In the genomic region with DNA sequence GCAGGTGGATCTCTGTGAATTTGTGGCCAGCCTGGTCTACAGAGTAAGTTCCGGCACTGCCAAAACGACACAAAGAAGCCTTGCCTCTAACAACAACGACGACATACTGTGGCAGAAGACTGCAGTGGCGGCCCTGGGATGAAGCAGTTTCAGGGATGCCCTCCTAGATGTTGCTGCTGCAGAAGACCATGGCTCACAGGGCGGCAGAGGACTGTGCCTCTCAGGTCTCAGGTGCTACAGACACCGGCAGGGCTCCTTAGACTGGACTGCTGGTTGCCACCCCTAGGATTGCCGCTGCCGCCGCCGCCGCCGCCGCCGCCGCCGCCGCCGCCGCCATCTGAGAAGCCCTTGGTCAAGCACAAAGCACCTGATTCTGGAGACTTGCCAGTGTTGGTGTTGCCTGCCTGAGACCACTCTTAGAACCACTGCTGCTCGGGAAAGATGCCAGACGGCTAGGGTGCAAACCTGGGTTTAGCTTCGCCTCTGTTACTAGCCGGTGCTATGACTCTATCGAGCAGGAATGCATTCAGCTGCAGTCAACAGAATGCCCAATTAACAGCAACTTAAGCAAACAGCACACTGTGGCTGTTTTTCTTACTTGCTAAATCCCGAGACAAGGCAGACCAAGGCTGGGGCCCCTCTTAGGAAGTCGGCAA, we compare ENCODE assay signal across 8 mouse cellular contexts. TPM values are rescaled to one million over a fixed set of nuclear protein-coding genes. Genes with fewer than 3 reads are reported as not detected.
DNase-seq lines count a peak whose midpoint lies in the region; ATAC-seq and TF ChIP-seq lines count a peak whose summit lies in the region.

No protein-coding gene starts in this region.

- H3K27me3 ChIP-seq in liver, adult 2 months (ENCODE audit: control insufficient read depth, insufficient read depth, low read length), result no peaks in the 10 kb centered on the region
- no peaks in the 10 kb centered on the region for H3K27me3 ChIP-seq in forebrain, embryonic 15.5 days
- no peaks in the 10 kb centered on the region for H3K27me3 ChIP-seq in midbrain, embryonic 14.5 days (ENCODE audit: control insufficient read depth, insufficient read depth, low read length)

- H3K9me3 ChIP-seq in forebrain, embryonic 15.5 days, result no peaks in the 10 kb centered on the region
- H3K9me3 ChIP-seq in midbrain, embryonic 14.5 days (ENCODE audit: control insufficient read depth, low read length), result no peaks in the 10 kb centered on the region

- no peak for TF ChIP-seq POLR2A in liver, adult 2 months (IDR thresholded peaks at IDR 0.05; ENCODE audit: extremely low read depth, insufficient read depth, low read length)

- peak overlapping the region; percentile 81 for H3K9ac ChIP-seq in liver, adult 2 months (ENCODE audit: low read depth, low read length)
- peak overlapping the region; percentile 53 for H3K9ac ChIP-seq in forebrain, embryonic 15.5 days (replicated peaks)
- H3K9ac ChIP-seq in midbrain, embryonic 14.5 days (replicated peaks; ENCODE audit: low read length), result peak overlapping the region; percentile 34; the same call in 1 of the 2 replicates

- TF ChIP-seq CTCF in liver, adult 2 months (IDR thresholded peaks at IDR 0.05; ENCODE audit: low read depth, low read length), result no peak

- ATAC-seq in forebrain, embryonic 15.5 days (replicated peaks), result peak; percentile 59; the same call in 1 of the 2 replicates
- no peak for ATAC-seq in midbrain, embryonic 14.5 days (ENCODE audit: low FRiP score, low TSS enrichment)

- H3K4me2 ChIP-seq in forebrain, embryonic 15.5 days (replicated peaks), result peak overlapping the region; percentile 45
- peak overlapping the region; percentile 44 for H3K4me2 ChIP-seq in midbrain, embryonic 14.5 days (ENCODE audit: low read length)

- no peaks in the 10 kb centered on the region for H3K79me2 ChIP-seq in liver, adult 2 months (ENCODE audit: control insufficient read depth, insufficient read depth, low read length)

- 24% methylated on average over 27 of the region's 27 CpGs for whole genome bisulfite sequencing in liver, adult 2 months
- whole genome bisulfite sequencing in forebrain, embryonic 15.5 days, result 26% methylated on average over 27 of the region's 27 CpGs
- 47% methylated on average over 27 of the region's 27 CpGs for WGBS in midbrain, embryonic 14.5 days

- H3K36me3 ChIP-seq in liver, adult 2 months (ENCODE audit: control insufficient read depth, insufficient read depth, low read length), result no peaks in the 10 kb centered on the region
- H3K36me3 ChIP-seq in forebrain, embryonic 15.5 days, result no peaks in the 10 kb centered on the region
- H3K36me3 ChIP-seq in midbrain, embryonic 14.5 days (ENCODE audit: control insufficient read depth, insufficient read depth, low read length), result no peaks in the 10 kb centered on the region

- H3K4me3 ChIP-seq in liver, adult 2 months (ENCODE audit: insufficient read depth, low read depth, low read length), result peak overlapping the region; percentile 45
- peak overlapping the region; percentile 32 for H3K4me3 ChIP-seq in forebrain, embryonic 15.5 days
- peak overlapping the region; percentile 22 for H3K4me3 ChIP-seq in midbrain, embryonic 14.5 days (replicated peaks; ENCODE audit: low read depth, low read length)

- no peak overlapping the region for H3K27ac ChIP-seq in liver, adult 2 months (replicated peaks; ENCODE audit: insufficient read depth, low read depth, low read length)
- H3K27ac ChIP-seq in forebrain, embryonic 15.5 days (replicated peaks), result peak overlapping the region; percentile 57
- H3K27ac ChIP-seq in midbrain, embryonic 14.5 days (replicated peaks; ENCODE audit: low read depth, low read length), result 0 out of 2 replicates have a peak overlapping the region, but pooled peaks have one; percentile 26

- DNase-seq in liver, adult 2 months (ENCODE audit: extremely low read depth, low read depth, low spot score), result no peak
- no peak for DNase-seq in liver
- peak; percentile 45 for DNase-seq in kidney, postnatal 14 days
- DNase-seq in midbrain, embryonic 14.5 days, result peak; percentile 61
- DNase-seq in ovary, postnatal 36 days (ENCODE audit: low spot score), result no peak
- no peak for DNase-seq in adrenal gland, postnatal 4 days (ENCODE audit: low spot score in 2 of 2)
- DNase-seq in layer of hippocampus, adult 9-11 months, result no peak

- peaks cover 8% of the 10 kb centered on the region; the same call in 1 of the 2 replicates for H3K4me1 ChIP-seq in liver, adult 2 months (ENCODE audit: control insufficient read depth, insufficient read depth, low read length)
- peaks cover 20% of the 10 kb centered on the region for H3K4me1 ChIP-seq in forebrain, embryonic 15.5 days
- peaks cover 5% of the 10 kb centered on the region; the same call in 1 of the 2 replicates for H3K4me1 ChIP-seq in midbrain, embryonic 14.5 days (ENCODE audit: control insufficient read depth, insufficient read depth, low read length)

RNA-seq across cellular contexts. Expression of a gene that starts 15.4 kb away (rescaled TPM):
- total RNA-seq in liver, adult 2 months (2014; rRNA removed), result not detected in 2 replicates
- 0.10 and 0.17 TPM in 2 replicates for polyA plus RNA-seq in liver, adult 2 months (2012; rRNA removed)
- 31.2 and 32.8 TPM in 2 replicates for polyA plus RNA-seq in forebrain, embryonic 15.5 days (2015; fragmentation: Nextera tagmentation; extraction: Ambion mirVana)
- polyA plus RNA-seq in midbrain, embryonic 14.5 days (2014; fragmentation: Nextera tagmentation; extraction: Ambion mirVana), result 42.2 and 56.0 TPM in 2 replicates
- total RNA-seq in adrenal gland, postnatal 4 days (2021), result 1 to 10 TPM; 7.7 to 8.1 TPM

RNA-seq across cellular contexts. Expression of a gene that starts 20.6 kb away (rescaled TPM):
- 7.6 and 9.2 TPM in 2 replicates for total RNA-seq in liver, adult 2 months (2014; rRNA removed)
- polyA plus RNA-seq in liver, adult 2 months (2012; rRNA removed), result 11.9 and 17.6 TPM in 2 replicates
- 96.1 and 97.7 TPM in 2 replicates for polyA plus RNA-seq in forebrain, embryonic 15.5 days (2015; fragmentation: Nextera tagmentation; extraction: Ambion mirVana)
- 73.3 and 75.5 TPM in 2 replicates for polyA plus RNA-seq in midbrain, embryonic 14.5 days (2014; fragmentation: Nextera tagmentation; extraction: Ambion mirVana)
- total RNA-seq in adrenal gland, postnatal 4 days (2021), result 10 to 100 TPM; 42.0 to 42.6 TPM

RNA-seq across cellular contexts. Expression of a gene that starts 20.6 kb away (rescaled TPM):
- total RNA-seq in liver, adult 2 months (2014; rRNA removed), result 46.2 and 46.3 TPM in 2 replicates
- polyA plus RNA-seq in liver, adult 2 months (2012; rRNA removed), result 61.2 and 61.5 TPM in 2 replicates
- polyA plus RNA-seq in forebrain, embryonic 15.5 days (2015; fragmentation: Nextera tagmentation; extraction: Ambion mirVana), result 25.1 and 27.7 TPM in 2 replicates
- 13.1 and 26.0 TPM in 2 replicates for polyA plus RNA-seq in midbrain, embryonic 14.5 days (2014; fragmentation: Nextera tagmentation; extraction: Ambion mirVana)
- 10 to 100 TPM; 51.8 to 52.6 TPM for total RNA-seq in adrenal gland, postnatal 4 days (2021)

RNA-seq across cellular contexts. Expression of a gene that starts 30.0 kb away (rescaled TPM):
- total RNA-seq in liver, adult 2 months (2014; rRNA removed), result 0.40 and 0.46 TPM in 2 replicates
- 0.87 and 0.88 TPM in 2 replicates for polyA plus RNA-seq in liver, adult 2 months (2012; rRNA removed)
- 0.77 and 0.98 TPM in 2 replicates for polyA plus RNA-seq in forebrain, embryonic 15.5 days (2015; fragmentation: Nextera tagmentation; extraction: Ambion mirVana)
- 2.3 and 2.8 TPM in 2 replicates for polyA plus RNA-seq in midbrain, embryonic 14.5 days (2014; fragmentation: Nextera tagmentation; extraction: Ambion mirVana)
- 1 to 10 TPM; 3.9 to 4.1 TPM for total RNA-seq in adrenal gland, postnatal 4 days (2021)

RNA-seq across cellular contexts. Expression of a gene that starts 30.9 kb away (rescaled TPM):
- 3.9 and 4.0 TPM in 2 replicates for total RNA-seq in liver, adult 2 months (2014; rRNA removed)
- polyA plus RNA-seq in liver, adult 2 months (2012; rRNA removed), result 10.5 and 11.5 TPM in 2 replicates
- polyA plus RNA-seq in forebrain, embryonic 15.5 days (2015; fragmentation: Nextera tagmentation; extraction: Ambion mirVana), result 5.8 and 6.5 TPM in 2 replicates
- 8.2 and 8.4 TPM in 2 replicates for polyA plus RNA-seq in midbrain, embryonic 14.5 days (2014; fragmentation: Nextera tagmentation; extraction: Ambion mirVana)
- 10 to 100 TPM; 26.9 to 30.7 TPM for total RNA-seq in adrenal gland, postnatal 4 days (2021)

Comparison
In these comparisons a context has a peak if more than half of its experiments do, and no peak if none do; other contexts are left out.
1. DNase-seq: peak in kidney, postnatal 14 days (single experiment) and midbrain, embryonic 14.5 days (single experiment); none in liver, adult 2 months (single experiment), liver (single experiment), ovary, postnatal 36 days (single experiment), adrenal gland, postnatal 4 days (0 of 2) and layer of hippocampus, adult 9-11 months (single experiment).
2. RNA of a gene that starts 15.4 kb away (polyA plus RNA-seq): 42.2 to 56.0 TPM in midbrain, embryonic 14.5 days and 31.2 to 32.8 TPM in forebrain, embryonic 15.5 days; 0.10 to 0.17 TPM in liver, adult 2 months; every median in the first group is over 10 times any median in the second.
3. Peak in every context shown above with its lines, with median percentiles within 50 percentile points of each other: H3K4me3 ChIP-seq and H3K9ac ChIP-seq.